Mouse (Mus musculus) hindbrain, embryonic 13.5 days (tissue): ENCODE measurements at regions not wholly inside any gene's neighbourhood (a gene's known extent, or its start where the extent isn't known, plus 50 kb on each side); places are given as distances from the start of the nearest gene placed in this dataset.

Experiments
- ATAC-seq: fragments of 200-750 bp; cut with Nextera tagmentation; 2 replicates; pipeline ENCODE4 v1.8.0; 2017; ENCODE audit warnings: moderate TSS enrichment; ENCODE audit not compliant: low FRiP score
- H3K27ac ChIP-seq: fragments of 300-500 bp; sonication (generic); 2 replicates; pipeline ENCODE4 v1.5.1; 2015; ENCODE audit warnings: inconsistent platforms, mild to moderate bottlenecking, moderate library complexity
- H3K27me3 ChIP-seq: fragments of 300-500 bp; sonication (generic); 2 replicates; pipeline ENCODE4 v1.6.1; 2015; ENCODE audit warnings: mild to moderate bottlenecking, inconsistent platforms
- H3K36me3 ChIP-seq: fragments of 300-500 bp; sonication (generic); 2 replicates; pipeline ENCODE4 v1.6.1; 2015; ENCODE audit warnings: mild to moderate bottlenecking, inconsistent platforms
- H3K4me1 ChIP-seq: fragments of 300-500 bp; sonication (generic); replicated peaks from 2 replicates; pipeline ENCODE4 v1.6.1; 2015; ENCODE audit warnings: inconsistent platforms
- H3K4me2 ChIP-seq: fragments of 300-500 bp; sonication (generic); 2 replicates; pipeline ENCODE4 v1.6.1; 2015; ENCODE audit warnings: inconsistent platforms, mild to moderate bottlenecking, moderate library complexity
- H3K4me3 ChIP-seq: fragments of 300-500 bp; sonication (generic); 2 replicates; pipeline ENCODE4 v1.5.1; 2015; ENCODE audit warnings: mild to moderate bottlenecking, inconsistent platforms
- H3K9ac ChIP-seq: fragments of 300-500 bp; sonication (generic); 2 replicates; pipeline ENCODE4 v1.6.1; 2015; ENCODE audit warnings: mild to moderate bottlenecking, inconsistent platforms
- H3K9me3 ChIP-seq: fragments of 300-500 bp; sonication (generic); 2 replicates; pipeline ENCODE4 v1.6.1; 2016; ENCODE audit warnings: inconsistent platforms
- WGBS: fragments of 180-500 bp; shearing (Covaris S2); methylation state at CpG from one replicate; pipeline ENCODE4 v1.1.7; 2015; 5-methylcytosine and 5-hydroxymethylcytosine counted together

GRCm38 (mm10) chr2:170277182-170277767, 129.4 kb upstream of the Zfp217 start:
- Histone ChIP-seq H3K27me3 (no peaks in the 10 kb centered on the region), H3K4me1 (no peaks in the 10 kb centered on the region), H3K4me2 (no peak overlapping the region), H3K27ac (no peak overlapping the region), H3K4me3 (no peak overlapping the region), H3K9me3 (no peaks in the 10 kb centered on the region), H3K9ac (no peak overlapping the region), H3K36me3 (no peaks in the 10 kb centered on the region)
- ATAC-seq, result no peak
- WGBS, result 85% methylated on average over 18 of the region's 18 CpGs

GRCm38 (mm10) chr2:170275687-170276086, 127.8 kb upstream of the Zfp217 start:
- WGBS, result 56% methylated on average over 4 of the region's 4 CpGs

GRCm38 (mm10) chr2:170269926-170270577, 122.1 kb upstream of the Zfp217 start:
- Histone ChIP-seq H3K9ac (no peak overlapping the region), H3K27ac (no peak overlapping the region), H3K4me2 (no peak overlapping the region), H3K9me3 (no peaks in the 10 kb centered on the region), H3K4me1 (peaks cover 19% of the 10 kb centered on the region; the same call in 1 of the 2 replicates), H3K4me3 (no peak overlapping the region), H3K36me3 (no peaks in the 10 kb centered on the region), H3K27me3 (no peaks in the 10 kb centered on the region)
- WGBS, result 84% methylated on average over 11 of the region's 11 CpGs
- ATAC-seq, result no peak

More at GRCm38 (mm10) chr2:170275687-170276086, 127.8 kb upstream of the Zfp217 start:
- Histone ChIP-seq H3K4me3 (no peak overlapping the region), H3K9ac (no peak overlapping the region), H3K4me1 (no peaks in the 10 kb centered on the region), H3K4me2 (no peak overlapping the region), H3K36me3 (no peaks in the 10 kb centered on the region), H3K9me3 (no peaks in the 10 kb centered on the region), H3K27me3 (no peaks in the 10 kb centered on the region), H3K27ac (no peak overlapping the region)
- ATAC-seq, result no peak

GRCm38 (mm10) chr2:170268080-170268479, 120.2 kb upstream of the Zfp217 start:
- H3K27ac ChIP-seq, result no peak overlapping the region
- peaks cover 19% of the 10 kb centered on the region; the same call in 1 of the 2 replicates for H3K4me1 ChIP-seq
- ATAC-seq, result no peak
- no peak overlapping the region for H3K4me2 ChIP-seq
- H3K9ac ChIP-seq, result no peak overlapping the region
- no peak overlapping the region for H3K4me3 ChIP-seq
- WGBS, result 43% methylated on average over 8 of the region's 8 CpGs
- no peaks in the 10 kb centered on the region for H3K36me3 ChIP-seq
- no peaks in the 10 kb centered on the region for H3K27me3 ChIP-seq
- H3K9me3 ChIP-seq, result no peaks in the 10 kb centered on the region

- Histone ChIP-seq H3K27me3 (no peaks in the 10 kb centered on the region), H3K4me2 (peak overlapping the region; percentile 47), H3K9ac (peak overlapping the region; percentile 30; the same call in 1 of the 2 replicates), H3K4me3 (peak overlapping the region; percentile 30), H3K27ac (peak overlapping the region; percentile 24; the same call in 1 of the 2 replicates), H3K4me1 (peaks cover 19% of the 10 kb centered on the region; the same call in 1 of the 2 replicates), H3K36me3 (no peaks in the 10 kb centered on the region), H3K9me3 (no peaks in the 10 kb centered on the region)
- no peak for ATAC-seq
- 16% methylated on average over 12 of the region's 12 CpGs for WGBS
These were observed 119.2 kb upstream of the Zfp217 start for GRCm38 (mm10) chr2:170267152-170267551.

- Histone ChIP-seq H3K9me3 (no peaks in the 10 kb centered on the region), H3K27me3 (no peaks in the 10 kb centered on the region), H3K4me3 (peak overlapping the region; percentile 30), H3K9ac (peak overlapping the region; percentile 30; the same call in 1 of the 2 replicates), H3K36me3 (no peaks in the 10 kb centered on the region), H3K4me1 (peaks cover 19% of the 10 kb centered on the region; the same call in 1 of the 2 replicates), H3K27ac (0 out of 2 replicates have a peak overlapping the region, but pooled peaks have one; percentile 24), H3K4me2 (peak overlapping the region; percentile 47)
- 20% methylated on average over 16 of the region's 16 CpGs for WGBS
- ATAC-seq, result no peak
These were observed 118.7 kb upstream of the Zfp217 start for GRCm38 (mm10) chr2:170266407-170267101.

GRCm38 (mm10) chr2:170263594-170263993, 115.7 kb upstream of the Zfp217 start:
- H3K4me3 ChIP-seq, result no peak overlapping the region
- no peaks in the 10 kb centered on the region for H3K27me3 ChIP-seq
- H3K9me3 ChIP-seq, result no peaks in the 10 kb centered on the region
- no peak overlapping the region for H3K9ac ChIP-seq
- no peaks in the 10 kb centered on the region for H3K36me3 ChIP-seq
- no peak for ATAC-seq
- no peak overlapping the region for H3K4me2 ChIP-seq
- WGBS, result 57% methylated on average over 4 of the region's 4 CpGs
- no peak overlapping the region for H3K27ac ChIP-seq
- peaks cover 19% of the 10 kb centered on the region; the same call in 1 of the 2 replicates for H3K4me1 ChIP-seq

- ATAC-seq, result no peak
- H3K36me3 ChIP-seq, result no peaks in the 10 kb centered on the region
- 93% methylated on average over 2 of the region's 2 CpGs for WGBS
- H3K9ac ChIP-seq, result no peak overlapping the region
- H3K4me2 ChIP-seq, result no peak overlapping the region
- H3K9me3 ChIP-seq, result no peaks in the 10 kb centered on the region
- no peaks in the 10 kb centered on the region for H3K4me1 ChIP-seq
- H3K4me3 ChIP-seq, result no peak overlapping the region
- no peak overlapping the region for H3K27ac ChIP-seq
- no peaks in the 10 kb centered on the region for H3K27me3 ChIP-seq
These were observed 113.3 kb upstream of the Zfp217 start for GRCm38 (mm10) chr2:170261191-170261590.

GRCm38 (mm10) chr2:170259662-170260457, 112.0 kb upstream of the Zfp217 start:
- H3K4me1 ChIP-seq, result no peaks in the 10 kb centered on the region
- no peaks in the 10 kb centered on the region for H3K9me3 ChIP-seq
- no peak overlapping the region for H3K27ac ChIP-seq
- H3K4me3 ChIP-seq, result no peak overlapping the region
- WGBS, result 97% methylated on average over 10 of the region's 10 CpGs
- no peaks in the 10 kb centered on the region for H3K27me3 ChIP-seq
- H3K9ac ChIP-seq, result no peak overlapping the region
- no peaks in the 10 kb centered on the region for H3K36me3 ChIP-seq
- ATAC-seq, result no peak
- H3K4me2 ChIP-seq, result no peak overlapping the region

- no peak overlapping the region for H3K27ac ChIP-seq
- WGBS, result 68% methylated on average over 11 of the region's 13 CpGs
These were observed 110.5 kb upstream of the Zfp217 start for GRCm38 (mm10) chr2:170258367-170258766.

GRCm38 (mm10) chr2:170257671-170258235, 109.8 kb upstream of the Zfp217 start:
- H3K9ac ChIP-seq, result no peak overlapping the region
- 0 out of 2 replicates have a peak, but pooled peaks cover under 1% of the 10 kb centered on the region for H3K4me1 ChIP-seq
- H3K4me2 ChIP-seq, result no peak overlapping the region
- no peak for ATAC-seq
- H3K27ac ChIP-seq, result no peak overlapping the region
- no peaks in the 10 kb centered on the region for H3K9me3 ChIP-seq
- no peaks in the 10 kb centered on the region for H3K36me3 ChIP-seq
- WGBS, result 92% methylated on average over 5 of the region's 5 CpGs
- H3K27me3 ChIP-seq, result no peaks in the 10 kb centered on the region
- H3K4me3 ChIP-seq, result no peak overlapping the region

More at GRCm38 (mm10) chr2:170258367-170258766, 110.5 kb upstream of the Zfp217 start:
- Histone ChIP-seq H3K4me3 (no peak overlapping the region), H3K4me1 (no peaks in the 10 kb centered on the region), H3K9me3 (no peaks in the 10 kb centered on the region), H3K36me3 (no peaks in the 10 kb centered on the region), H3K4me2 (no peak overlapping the region), H3K27me3 (no peaks in the 10 kb centered on the region), H3K9ac (no peak overlapping the region)
- no peak for ATAC-seq
